Mouse (Mus musculus) kidney, adult 2 months (tissue): ENCODE measurements around the gene Cacna1c.

Source experiments
- CTCF ChIP-seq: fragments of 200-500 bp; conservative IDR thresholded peaks from 2 replicates; pipeline ENCODE4 v1.5.1; 2011; ENCODE audit warnings: low read depth, mild to moderate bottlenecking, control low read depth, low read length, moderate library complexity, mixed read lengths; ENCODE audit not compliant: insufficient read depth, insufficient read length
- POLR2A ChIP-seq: fragments of 200-500 bp; IDR thresholded peaks from one replicate; pipeline ENCODE4 v1.6.1; 2011; ENCODE audit warnings: low read depth, low read length, control low read depth

GRCm38 (mm10) chr6:118906878-118907277 lies 289.3 kb downstream of the Cacna1c start:
- TF ChIP-seq CTCF (no peak), POLR2A (no peak)
